Mouse (Mus musculus): ENCODE measurements around the gene St13. TPM values are rescaled to one million over a fixed set of nuclear protein-coding genes. Genes with fewer than 3 reads are reported as not detected.

The St13 gene
- polyA plus RNA-seq, 1 experiment from 2014 or later: 194 TPM

DNA sequence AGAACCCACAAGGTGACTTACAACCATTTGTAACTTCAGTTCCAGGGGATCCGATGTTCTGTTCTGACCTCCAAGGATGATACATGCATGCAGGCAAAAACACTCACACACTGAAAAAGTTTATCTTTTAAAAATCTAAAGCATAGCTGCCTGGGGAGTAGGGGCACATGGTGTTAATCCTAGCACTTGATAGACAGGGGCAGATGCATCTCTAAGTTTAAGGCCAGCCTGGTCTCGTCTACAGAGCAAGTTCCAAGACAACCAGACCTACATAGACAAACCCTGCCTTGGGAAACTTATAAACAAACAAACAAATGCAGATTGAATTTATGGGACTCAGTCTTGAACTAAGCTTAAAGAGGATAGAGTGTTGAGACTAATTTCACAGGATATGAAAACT is 21.0 kb downstream of the St13 start:
- Histone ChIP-seq H3K27me3 (ENCODE audit: control insufficient read depth, insufficient read depth, low read length) (no peaks in the 10 kb centered on the region), H3K27ac (ENCODE audit: low read depth, low read length) (no peak overlapping the region), H3K9ac (ENCODE audit: low read length) (no peak overlapping the region), H3K4me2 (ENCODE audit: low read depth, low read length, severe bottlenecking) (no peak overlapping the region), H3K4me1 (replicated peaks; ENCODE audit: control insufficient read depth, insufficient read depth, low read length) (no peaks in the 10 kb centered on the region), H3K36me3 (ENCODE audit: control insufficient read depth, insufficient read depth, low read length) (peaks cover 5% of the 10 kb centered on the region; the same call in 1 of the 2 replicates), H3K9me3 (ENCODE audit: control insufficient read depth, low read length) (no peaks in the 10 kb centered on the region), H3K4me3 (ENCODE audit: low read depth, low read length) (no peak overlapping the region)
- ATAC-seq (replicated peaks; ENCODE audit: low FRiP score) (no peak), DNase-seq (ENCODE audit: low spot score) (no peak)
- WGBS: 94% methylated on average over 2 of the region's 2 CpGs

DNA sequence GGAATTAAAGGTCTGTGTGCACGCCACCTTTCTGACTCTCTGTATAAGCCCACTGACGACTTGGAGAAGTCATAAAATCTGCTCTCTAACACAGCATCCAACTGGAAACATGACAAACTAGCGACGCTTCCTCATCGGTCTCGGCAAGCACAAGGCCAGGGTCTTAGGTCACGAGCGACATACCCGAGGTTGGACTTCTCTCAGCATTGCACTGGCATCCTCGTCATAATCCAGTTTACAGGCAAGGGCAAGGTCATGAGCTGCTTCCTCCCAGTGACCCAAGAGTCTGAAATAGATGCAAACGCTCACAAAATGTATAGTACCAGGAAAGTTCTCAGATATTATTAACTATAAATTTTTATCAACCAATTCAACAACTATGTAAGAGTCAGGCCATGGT is 25.3 kb downstream of the St13 start:
- ATAC-seq (replicated peaks; ENCODE audit: low FRiP score) (no peak), DNase-seq (ENCODE audit: low spot score) (no peak)
- no peaks in the 10 kb centered on the region for H3K9me3 ChIP-seq (ENCODE audit: control insufficient read depth, low read length)
- no peak overlapping the region for H3K9ac ChIP-seq (ENCODE audit: low read length)
- no peak overlapping the region for H3K27ac ChIP-seq (ENCODE audit: low read depth, low read length)
- no peak overlapping the region for H3K4me2 ChIP-seq (ENCODE audit: low read depth, low read length, severe bottlenecking)
- H3K36me3 ChIP-seq (ENCODE audit: control insufficient read depth, insufficient read depth, low read length): peaks cover 8% of the 10 kb centered on the region
- 93% methylated on average over 11 of the region's 11 CpGs for WGBS
- H3K4me3 ChIP-seq (ENCODE audit: low read depth, low read length): no peak overlapping the region
- no peaks in the 10 kb centered on the region for H3K27me3 ChIP-seq (ENCODE audit: control insufficient read depth, insufficient read depth, low read length)
- no peaks in the 10 kb centered on the region for H3K4me1 ChIP-seq (replicated peaks; ENCODE audit: control insufficient read depth, insufficient read depth, low read length)

DNA sequence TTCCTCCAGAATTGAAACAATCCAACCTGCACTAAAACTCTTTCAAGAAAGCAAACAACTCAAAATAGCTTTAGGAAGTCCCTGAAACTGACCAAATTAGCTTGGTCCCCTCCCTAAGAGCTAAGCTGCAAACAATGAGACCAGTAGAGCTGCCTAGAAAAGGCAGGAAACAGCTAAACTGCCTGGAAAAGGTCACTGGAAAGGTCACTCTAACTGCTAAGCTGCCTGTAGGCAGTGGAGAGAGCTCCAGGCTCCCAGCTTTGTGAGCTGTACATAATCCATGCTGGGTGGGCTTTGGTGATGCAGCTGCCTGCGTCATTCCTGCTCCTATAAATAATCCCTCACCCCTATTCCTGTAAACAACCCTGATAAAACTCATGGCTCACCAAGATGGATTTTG is 29.5 kb downstream of the St13 start:
- ATAC-seq (replicated peaks; ENCODE audit: low FRiP score) (no peak), DNase-seq (ENCODE audit: low spot score) (no peak)
- Histone ChIP-seq H3K27me3 (ENCODE audit: control insufficient read depth, insufficient read depth, low read length) (no peaks in the 10 kb centered on the region), H3K4me1 (replicated peaks; ENCODE audit: control insufficient read depth, insufficient read depth, low read length) (no peaks in the 10 kb centered on the region), H3K36me3 (ENCODE audit: control insufficient read depth, insufficient read depth, low read length) (peaks cover 5% of the 10 kb centered on the region), H3K27ac (ENCODE audit: low read depth, low read length) (no peak overlapping the region), H3K9ac (ENCODE audit: low read length) (no peak overlapping the region), H3K9me3 (ENCODE audit: control insufficient read depth, low read length) (no peaks in the 10 kb centered on the region), H3K4me2 (ENCODE audit: low read depth, low read length, severe bottlenecking) (no peak overlapping the region), H3K4me3 (ENCODE audit: low read depth, low read length) (no peak overlapping the region)
- 38% methylated on average over 1 of the region's 1 CpGs for WGBS

DNA sequence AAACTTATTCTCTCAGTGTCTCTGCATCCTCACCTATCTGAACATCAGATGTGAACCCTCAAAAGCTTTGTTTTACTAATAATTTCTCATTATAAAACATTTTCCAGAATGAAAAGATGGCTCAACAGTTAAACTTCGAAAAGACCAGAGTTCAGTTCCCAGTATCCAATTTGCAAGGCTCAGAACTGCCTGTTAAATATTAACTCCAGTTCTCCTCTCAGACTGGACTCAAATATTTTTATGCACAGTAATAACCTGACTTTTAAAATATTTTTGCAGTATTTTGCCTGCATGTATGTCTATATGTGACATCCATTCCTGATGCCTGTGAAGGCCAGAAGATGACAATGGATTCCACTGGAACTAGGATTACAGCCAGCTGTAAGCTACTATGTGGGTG is 31.3 kb downstream of the St13 start:
- Histone ChIP-seq H3K27me3 (ENCODE audit: control insufficient read depth, insufficient read depth, low read length) (no peaks in the 10 kb centered on the region), H3K36me3 (ENCODE audit: control insufficient read depth, insufficient read depth, low read length) (peaks cover 5% of the 10 kb centered on the region), H3K9me3 (ENCODE audit: control insufficient read depth, low read length) (no peaks in the 10 kb centered on the region), H3K4me1 (replicated peaks; ENCODE audit: control insufficient read depth, insufficient read depth, low read length) (no peaks in the 10 kb centered on the region), H3K4me3 (ENCODE audit: low read depth, low read length) (no peak overlapping the region), H3K4me2 (ENCODE audit: low read depth, low read length, severe bottlenecking) (no peak overlapping the region), H3K9ac (ENCODE audit: low read length) (no peak overlapping the region), H3K27ac (ENCODE audit: low read depth, low read length) (no peak overlapping the region)
- DNase-seq (ENCODE audit: low spot score) (no peak), ATAC-seq (replicated peaks; ENCODE audit: low FRiP score) (no peak)
- 91% methylated on average over 1 of the region's 1 CpGs for WGBS

DNA sequence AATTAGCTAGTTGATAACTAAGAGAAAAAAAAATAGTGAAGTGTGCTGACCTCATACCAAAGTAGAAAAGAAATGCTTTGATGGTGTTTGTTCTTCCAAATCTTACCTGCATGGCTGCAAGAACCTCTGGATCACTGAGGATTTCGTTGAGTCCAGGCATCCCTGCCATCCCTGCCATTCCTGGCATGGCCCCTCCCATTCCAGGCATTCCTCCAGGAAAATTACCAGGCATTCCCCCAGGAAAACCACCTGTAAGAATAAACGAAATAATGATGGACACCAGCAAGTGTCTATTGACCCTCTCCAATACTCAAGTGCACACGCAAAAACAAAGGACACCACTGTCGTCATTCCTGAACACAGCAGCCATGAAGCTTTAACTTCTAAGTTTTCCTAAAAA is 33.6 kb downstream of the St13 start:
- Histone ChIP-seq H3K27me3 (ENCODE audit: control insufficient read depth, insufficient read depth, low read length) (no peaks in the 10 kb centered on the region), H3K36me3 (ENCODE audit: control insufficient read depth, insufficient read depth, low read length) (peaks cover 2% of the 10 kb centered on the region), H3K27ac (ENCODE audit: low read depth, low read length) (no peak overlapping the region), H3K4me3 (ENCODE audit: low read depth, low read length) (no peak overlapping the region), H3K4me2 (ENCODE audit: low read depth, low read length, severe bottlenecking) (no peak overlapping the region), H3K4me1 (replicated peaks; ENCODE audit: control insufficient read depth, insufficient read depth, low read length) (no peaks in the 10 kb centered on the region; the same call in 1 of the 2 replicates), H3K9me3 (ENCODE audit: control insufficient read depth, low read length) (no peaks in the 10 kb centered on the region), H3K9ac (ENCODE audit: low read length) (no peak overlapping the region)
- WGBS: 86% methylated on average over 4 of the region's 4 CpGs
- ATAC-seq (replicated peaks; ENCODE audit: low FRiP score) (no peak), DNase-seq (ENCODE audit: low spot score) (no peak)

DNA sequence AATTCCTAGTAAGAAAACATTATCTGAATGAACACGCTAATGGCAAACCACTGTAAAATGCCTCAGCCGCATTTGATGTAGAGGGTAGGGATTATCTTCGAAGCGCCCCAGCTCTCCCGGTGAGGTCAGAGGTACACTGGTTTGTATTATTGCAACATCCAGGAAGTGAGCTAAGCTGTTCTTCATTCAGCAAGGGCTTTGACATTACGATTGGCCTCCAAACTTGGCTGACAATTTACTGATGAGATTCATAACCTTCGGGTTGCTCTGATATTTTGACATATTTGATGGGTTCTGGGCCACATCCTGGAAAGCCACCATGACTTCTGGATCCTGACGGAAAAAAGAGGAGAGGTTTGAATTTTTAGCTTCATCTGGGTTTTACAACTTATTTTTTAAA is 34.6 kb downstream of the St13 start:
- Histone ChIP-seq H3K27ac (ENCODE audit: low read depth, low read length) (no peak overlapping the region), H3K27me3 (ENCODE audit: control insufficient read depth, insufficient read depth, low read length) (no peaks in the 10 kb centered on the region), H3K9ac (ENCODE audit: low read length) (no peak overlapping the region), H3K36me3 (ENCODE audit: control insufficient read depth, insufficient read depth, low read length) (no peaks in the 10 kb centered on the region; the same call in 1 of the 2 replicates), H3K4me2 (ENCODE audit: low read depth, low read length, severe bottlenecking) (no peak overlapping the region), H3K4me1 (replicated peaks; ENCODE audit: control insufficient read depth, insufficient read depth, low read length) (no peaks in the 10 kb centered on the region; the same call in 1 of the 2 replicates), H3K4me3 (ENCODE audit: low read depth, low read length) (no peak overlapping the region), H3K9me3 (ENCODE audit: control insufficient read depth, low read length) (no peaks in the 10 kb centered on the region)
- no peak for DNase-seq (ENCODE audit: low spot score)
- ATAC-seq (replicated peaks; ENCODE audit: low FRiP score): no peak
- WGBS: 96% methylated on average over 8 of the region's 8 CpGs

DNA sequence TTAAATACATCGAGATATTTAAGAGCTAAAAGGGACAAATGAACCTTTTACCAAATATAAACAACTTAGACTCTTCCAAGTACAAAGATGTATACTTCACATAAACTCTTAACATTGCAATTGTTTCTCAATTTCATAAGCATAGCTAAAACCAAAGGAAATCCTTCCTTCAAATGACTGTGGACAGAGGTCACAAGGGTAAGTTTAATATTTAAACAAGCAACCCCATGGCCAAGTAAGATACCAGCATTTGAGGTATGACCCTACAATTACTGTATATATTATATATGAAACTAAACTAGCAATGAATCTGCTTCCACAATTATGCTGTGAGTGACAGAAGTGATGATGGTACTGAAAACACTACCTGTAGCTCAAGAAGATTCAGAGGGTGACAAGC is 35.6 kb downstream of the St13 start:
- H3K9ac ChIP-seq (ENCODE audit: low read length): no peak overlapping the region
- H3K9me3 ChIP-seq (ENCODE audit: control insufficient read depth, low read length): no peaks in the 10 kb centered on the region
- H3K36me3 ChIP-seq (ENCODE audit: control insufficient read depth, insufficient read depth, low read length): no peaks in the 10 kb centered on the region; the same call in 1 of the 2 replicates
- no peak overlapping the region for H3K4me3 ChIP-seq (ENCODE audit: low read depth, low read length)
- no peak overlapping the region for H3K4me2 ChIP-seq (ENCODE audit: low read depth, low read length, severe bottlenecking)
- H3K4me1 ChIP-seq (replicated peaks; ENCODE audit: control insufficient read depth, insufficient read depth, low read length): peaks cover 3% of the 10 kb centered on the region; the same call in 1 of the 2 replicates
- 97% methylated on average over 1 of the region's 1 CpGs for WGBS
- no peak for DNase-seq (ENCODE audit: low spot score)
- H3K27me3 ChIP-seq (ENCODE audit: control insufficient read depth, insufficient read depth, low read length): no peaks in the 10 kb centered on the region
- ATAC-seq (replicated peaks; ENCODE audit: low FRiP score): no peak
- H3K27ac ChIP-seq (ENCODE audit: low read depth, low read length): no peak overlapping the region

DNA sequence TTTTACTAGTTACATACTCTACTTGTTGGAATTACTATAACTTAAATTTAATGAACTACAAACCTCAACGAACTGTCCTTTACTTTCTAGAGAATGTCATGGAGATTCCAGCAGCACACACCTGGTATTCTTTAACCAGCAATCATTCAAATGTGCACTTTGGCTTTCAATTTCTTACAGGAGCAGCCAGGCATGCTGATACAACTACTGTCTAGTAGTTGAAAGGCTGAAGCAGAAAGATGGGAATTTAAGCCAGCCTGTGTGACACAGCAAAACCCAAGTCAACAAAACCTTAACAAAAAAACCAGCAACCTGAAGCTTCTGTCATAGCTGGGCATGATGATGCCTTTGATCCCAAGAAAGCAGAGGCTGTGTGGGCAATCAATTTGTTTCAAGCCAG is 37.4 kb downstream of the St13 start:
- H3K9ac ChIP-seq (ENCODE audit: low read length): no peak overlapping the region
- no peaks in the 10 kb centered on the region for H3K9me3 ChIP-seq (ENCODE audit: control insufficient read depth, low read length)
- H3K4me2 ChIP-seq (ENCODE audit: low read depth, low read length, severe bottlenecking): no peak overlapping the region
- ATAC-seq (replicated peaks; ENCODE audit: low FRiP score): no peak
- DNase-seq (ENCODE audit: low spot score): no peak
- H3K4me1 ChIP-seq (replicated peaks; ENCODE audit: control insufficient read depth, insufficient read depth, low read length): peaks cover 3% of the 10 kb centered on the region; the same call in 1 of the 2 replicates
- no peaks in the 10 kb centered on the region; the same call in 1 of the 2 replicates for H3K36me3 ChIP-seq (ENCODE audit: control insufficient read depth, insufficient read depth, low read length)
- no peak overlapping the region for H3K4me3 ChIP-seq (ENCODE audit: low read depth, low read length)
- H3K27me3 ChIP-seq (ENCODE audit: control insufficient read depth, insufficient read depth, low read length): no peaks in the 10 kb centered on the region
- WGBS: 88% methylated on average over 1 of the region's 1 CpGs
- no peak overlapping the region for H3K27ac ChIP-seq (ENCODE audit: low read depth, low read length)

DNA sequence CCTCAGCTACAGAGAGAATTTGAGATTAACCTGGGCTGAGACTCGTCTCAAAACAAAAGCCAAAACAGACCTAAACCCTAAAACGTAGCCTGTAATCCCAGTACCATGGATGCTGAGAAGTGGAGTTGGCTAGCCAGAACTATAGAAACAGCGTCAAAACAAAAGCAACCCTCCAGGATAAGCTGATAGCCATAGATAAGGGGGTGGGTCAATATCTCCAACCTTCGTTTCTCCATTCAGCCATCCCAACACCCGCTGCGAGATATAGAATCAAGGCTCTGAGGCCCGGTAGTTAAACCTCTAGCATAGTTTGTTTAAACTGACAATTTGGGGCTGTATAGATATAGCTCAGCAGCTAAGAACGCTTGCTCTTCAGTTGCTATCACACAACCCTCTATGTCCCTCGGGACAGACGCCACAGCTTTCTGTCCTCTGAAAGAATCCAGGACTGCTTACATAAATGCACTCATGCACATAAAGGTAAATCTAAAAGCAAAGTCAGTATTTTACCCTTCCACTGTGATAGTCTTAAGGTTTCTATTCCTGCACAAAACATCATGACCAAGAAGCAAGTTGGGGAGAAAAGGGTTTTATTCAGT is 38.4 kb downstream of the St13 start:
- Histone ChIP-seq H3K27me3 (ENCODE audit: control insufficient read depth, insufficient read depth, low read length) (no peaks in the 10 kb centered on the region), H3K4me2 (ENCODE audit: low read depth, low read length, severe bottlenecking) (0 out of 2 replicates have a peak overlapping the region, but pooled peaks have one; percentile 66), H3K4me1 (replicated peaks; ENCODE audit: control insufficient read depth, insufficient read depth, low read length) (peaks cover 3% of the 10 kb centered on the region; the same call in 1 of the 2 replicates), H3K9ac (ENCODE audit: low read length) (no peak overlapping the region), H3K9me3 (ENCODE audit: control insufficient read depth, low read length) (no peaks in the 10 kb centered on the region), H3K4me3 (ENCODE audit: low read depth, low read length) (no peak overlapping the region), H3K27ac (ENCODE audit: low read depth, low read length) (0 out of 2 replicates have a peak overlapping the region, but pooled peaks have one; percentile 53), H3K36me3 (ENCODE audit: control insufficient read depth, insufficient read depth, low read length) (no peaks in the 10 kb centered on the region; the same call in 1 of the 2 replicates)
- DNase-seq (ENCODE audit: low spot score) (no peak), ATAC-seq (replicated peaks; ENCODE audit: low FRiP score) (no peak)
- 43% methylated on average over 10 of the region's 10 CpGs for WGBS

All from forebrain, embryonic 11.5 days (tissue).